Mouse (Mus musculus) kidney, adult 18-20 months (tissue): ENCODE measurements around the gene Trappc3.
"Not testable (repeated sequence)": the region's sequence is repeated elsewhere in the genome, so short reads cannot be mapped to it uniquely, and the experiment has no call there.

Experiments used
- DNase-seq: peaks from one replicate; pipeline ENCODE4 v3.0.0; 2021

The Trappc3 gene

DNA sequence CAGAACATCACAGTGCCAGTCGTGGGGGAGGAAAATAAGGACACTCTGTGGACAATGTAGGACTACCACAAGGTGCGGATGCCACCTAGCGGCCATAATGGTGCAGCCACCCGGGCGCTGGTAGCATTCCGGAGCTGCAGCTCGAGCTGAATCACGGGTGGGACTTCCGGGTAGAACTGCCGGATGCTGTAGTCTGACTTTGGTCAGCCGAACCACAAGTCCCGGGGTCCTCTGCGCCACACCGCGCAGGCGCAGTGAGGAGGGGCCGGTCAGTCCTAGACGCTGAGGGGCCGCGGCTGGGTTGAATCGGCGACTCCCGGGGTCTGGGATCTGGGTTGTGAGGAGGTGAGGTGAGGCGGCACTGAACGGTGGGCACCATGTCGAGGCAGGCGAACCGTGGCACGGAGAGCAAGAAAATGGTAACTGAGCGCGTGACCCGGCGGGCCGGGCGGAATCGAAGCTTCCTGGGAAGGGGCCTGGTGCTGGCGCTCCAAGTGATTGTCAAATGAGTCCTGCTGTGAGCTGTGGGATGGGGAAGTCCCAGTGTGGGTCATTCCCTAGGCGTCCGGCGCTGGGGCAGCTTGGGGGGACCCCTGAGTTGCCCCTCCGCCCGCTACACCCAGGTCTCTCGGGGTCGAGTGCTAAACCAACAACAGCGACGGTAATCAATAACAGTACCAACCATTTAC, at the start of gene Trappc3:
TSS of gene Trappc3 (plus strand) at position 207 of the 689 bp plus-strand sequence.
- peak; percentile 100 for DNase-seq

GRCm38 (mm10) chr4:126217771-126218170, 44.4 kb upstream of the Trappc3 start:
- no peak for DNase-seq

GRCm38 (mm10) chr4:126219540-126219939, 42.6 kb upstream of the Trappc3 start:
- not testable (repeated sequence) for DNase-seq

DNA sequence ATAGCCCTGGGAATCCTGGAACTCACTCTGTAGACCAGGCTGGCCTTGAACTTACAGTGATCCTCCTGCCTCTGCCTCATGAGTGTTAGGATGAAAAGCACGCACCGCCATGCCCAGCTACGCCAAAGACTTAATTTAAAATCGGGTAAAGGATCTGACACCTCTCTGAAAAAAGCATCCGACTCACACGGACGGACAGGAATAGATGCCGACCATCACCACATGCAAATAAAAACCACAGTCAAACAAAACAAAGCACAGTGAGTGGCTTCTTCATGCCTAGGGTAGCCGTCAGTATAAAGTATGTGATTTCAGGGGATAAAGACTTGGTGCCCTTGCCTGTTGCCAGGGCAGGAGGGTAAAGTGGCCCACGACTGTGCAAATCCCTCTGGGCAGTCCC, 42.1 kb upstream of the Trappc3 start:
- DNase-seq, result no peak

- no peak for DNase-seq
Observed at GRCm38 (mm10) chr4:126222631-126223030, 39.5 kb upstream of the Trappc3 start.

GRCm38 (mm10) chr4:126226640-126227039, 35.5 kb upstream of the Trappc3 start:
- DNase-seq, result no peak

DNA sequence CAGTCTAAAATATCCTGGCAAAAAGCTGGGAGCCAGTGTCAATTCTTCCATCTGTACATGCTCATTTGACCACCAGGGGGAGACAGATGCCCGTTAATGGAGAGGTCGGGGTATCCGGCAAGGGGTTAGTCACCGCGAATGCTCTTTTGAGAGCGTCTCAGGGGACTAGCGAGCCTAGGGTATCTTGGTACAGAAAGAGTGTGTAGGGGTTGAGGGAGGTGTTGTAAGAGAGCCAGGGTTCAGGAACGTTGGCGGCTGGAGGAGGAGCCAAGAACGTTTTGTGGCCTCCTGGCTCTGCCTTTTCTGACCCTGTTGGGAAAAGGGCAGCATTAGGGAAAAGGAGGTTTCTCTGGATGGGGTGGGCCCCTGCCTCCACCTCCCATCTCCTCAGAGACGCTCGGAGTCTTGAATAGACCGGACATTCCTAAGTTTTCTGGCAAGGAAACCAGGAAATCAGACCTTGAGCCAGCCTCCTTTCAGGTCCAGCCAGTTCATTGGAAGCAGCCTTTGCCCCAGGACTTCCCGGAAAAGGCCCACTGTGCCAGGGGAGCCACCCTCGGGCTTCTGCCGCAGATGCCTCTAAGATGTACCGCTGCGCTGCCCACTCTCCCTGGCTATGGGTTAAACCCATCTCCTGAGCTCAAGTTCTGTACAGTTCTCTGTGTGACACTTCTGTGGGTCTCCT, 34.9 kb upstream of the Trappc3 start:
- peak; percentile 89 for DNase-seq

GRCm38 (mm10) chr4:126228144-126228543, 34.0 kb upstream of the Trappc3 start:
- no peak for DNase-seq

- DNase-seq, result no peak
Observed at GRCm38 (mm10) chr4:126229900-126230299, 32.2 kb upstream of the Trappc3 start.

DNA sequence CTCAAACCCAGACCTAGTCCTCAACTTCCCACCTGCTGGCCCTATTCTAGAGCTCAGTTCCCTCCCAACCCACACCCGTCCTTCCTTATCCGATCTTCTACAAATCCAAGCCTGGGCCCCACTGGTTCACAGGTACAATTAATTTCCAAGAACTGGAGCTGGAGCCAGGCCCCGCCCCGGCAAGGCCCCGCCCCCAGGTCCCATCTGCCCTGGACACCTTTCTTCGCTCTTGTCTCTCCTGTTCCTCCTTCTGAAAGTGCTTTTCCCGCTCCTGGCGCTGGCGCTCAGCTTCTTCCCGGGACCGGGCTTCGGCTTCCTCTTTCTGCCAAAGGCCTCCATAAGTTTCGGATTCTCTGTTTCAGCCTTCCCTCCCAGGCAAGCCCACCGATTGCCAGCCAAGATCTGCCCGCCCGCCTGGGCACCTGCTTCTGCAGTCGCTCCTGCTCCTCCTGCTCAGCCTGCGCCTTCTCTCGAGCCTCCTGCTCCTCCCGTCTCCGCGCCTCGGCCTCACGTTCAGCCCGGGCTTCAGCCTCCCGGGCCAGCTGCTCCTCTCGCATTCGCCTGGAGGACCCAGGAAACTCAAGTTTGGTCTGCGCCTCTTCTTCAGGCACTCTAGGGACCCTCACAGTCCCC, 28.3 kb upstream of the Trappc3 start:
- no peak for DNase-seq

DNA sequence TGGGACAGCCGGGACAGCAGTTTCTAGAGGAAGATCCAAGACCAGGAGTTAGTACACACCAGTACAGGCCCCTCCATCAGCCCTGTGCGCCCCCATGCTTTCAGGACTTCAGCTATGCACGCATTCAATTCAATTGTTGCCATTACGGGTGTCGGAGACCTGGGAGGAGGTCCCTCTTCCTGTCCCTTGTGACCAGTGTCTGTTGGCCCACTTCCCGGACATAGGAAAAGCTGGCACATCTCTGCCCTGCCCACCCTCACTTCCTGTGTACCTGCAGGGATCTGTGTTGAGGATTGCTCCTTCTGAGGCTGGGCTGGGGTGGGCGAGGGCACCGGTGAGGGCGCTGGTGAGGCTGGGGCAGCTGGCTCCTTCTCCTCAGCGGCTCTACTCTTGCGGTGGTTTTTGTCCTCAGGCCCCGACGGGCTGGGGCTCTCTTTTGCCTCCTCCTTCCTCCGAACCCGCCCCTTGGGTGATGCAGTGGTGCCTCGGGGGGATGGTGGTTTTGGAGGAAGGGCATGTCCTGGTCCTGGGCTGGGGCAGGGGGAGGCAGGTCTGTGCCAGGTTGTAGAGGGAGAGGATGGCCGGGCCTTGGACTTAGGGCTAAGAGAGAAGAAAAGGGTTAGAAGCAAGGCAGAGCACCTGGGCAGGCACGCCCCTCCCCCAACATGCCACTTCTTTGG, 27.5 kb upstream of the Trappc3 start:
- no peak for DNase-seq

- DNase-seq, result no peak
Observed at GRCm38 (mm10) chr4:126235191-126235590, 26.9 kb upstream of the Trappc3 start.

GRCm38 (mm10) chr4:126236467-126237280, 25.5 kb upstream of the Trappc3 start:
- peak; percentile 81 for DNase-seq

DNA sequence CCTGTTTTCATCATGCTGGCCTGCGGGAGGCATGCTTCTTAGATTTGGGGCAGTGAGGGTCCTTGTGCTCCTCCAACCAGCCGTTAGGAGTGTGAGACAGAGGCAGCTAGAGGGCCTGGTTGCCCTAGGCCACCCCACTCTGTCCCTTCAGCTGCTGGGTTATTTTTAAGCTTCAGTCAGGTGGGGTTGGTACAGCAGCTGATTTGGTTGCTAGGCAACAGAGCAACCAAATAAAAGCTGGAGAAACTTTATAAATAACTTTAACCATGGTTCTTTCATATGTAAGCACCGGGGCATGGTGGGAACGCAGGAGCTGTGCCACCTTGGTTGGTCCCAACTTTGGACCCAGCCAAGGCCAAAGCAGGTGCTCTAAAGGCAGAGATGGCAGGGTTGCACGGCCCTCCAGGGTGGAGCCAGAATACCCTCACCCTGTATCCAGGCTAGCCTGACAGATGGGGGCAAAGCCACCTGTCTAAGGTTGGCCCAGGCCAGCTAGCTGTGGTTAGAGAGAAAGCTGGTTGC, 24.3 kb upstream of the Trappc3 start:
- no peak for DNase-seq

DNA sequence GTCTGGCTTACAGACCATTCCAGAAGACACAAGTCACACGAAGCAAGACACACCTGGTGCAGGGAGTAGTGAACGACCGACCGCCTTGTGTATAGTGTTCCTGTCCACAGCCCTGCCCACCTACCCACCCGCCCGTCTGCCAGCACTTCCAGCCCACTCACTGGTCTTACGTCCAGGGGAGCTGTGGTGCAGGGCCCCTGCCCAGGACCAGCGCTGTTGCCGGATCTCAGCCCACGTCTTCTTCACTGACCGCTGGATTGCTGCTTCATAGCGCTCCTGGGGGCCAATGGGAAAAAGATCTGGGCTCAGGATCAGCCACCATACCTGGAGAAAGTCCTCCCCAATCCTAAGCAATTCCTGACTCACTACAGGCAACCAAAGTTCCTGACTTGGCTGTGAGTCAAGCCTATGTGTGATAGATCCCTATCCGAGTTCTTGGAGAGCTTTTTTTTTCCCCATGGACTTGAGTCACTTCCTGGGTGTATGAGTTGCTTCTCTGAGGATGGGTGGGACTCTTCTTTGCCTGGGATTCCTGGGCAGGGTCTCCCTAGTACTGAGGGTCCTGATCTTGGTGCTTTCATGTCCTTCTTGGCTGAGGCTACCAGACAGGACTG, 22.2 kb upstream of the Trappc3 start:
- DNase-seq, result no peak

GRCm38 (mm10) chr4:126241956-126242355, 20.2 kb upstream of the Trappc3 start:
- DNase-seq, result no peak

DNA sequence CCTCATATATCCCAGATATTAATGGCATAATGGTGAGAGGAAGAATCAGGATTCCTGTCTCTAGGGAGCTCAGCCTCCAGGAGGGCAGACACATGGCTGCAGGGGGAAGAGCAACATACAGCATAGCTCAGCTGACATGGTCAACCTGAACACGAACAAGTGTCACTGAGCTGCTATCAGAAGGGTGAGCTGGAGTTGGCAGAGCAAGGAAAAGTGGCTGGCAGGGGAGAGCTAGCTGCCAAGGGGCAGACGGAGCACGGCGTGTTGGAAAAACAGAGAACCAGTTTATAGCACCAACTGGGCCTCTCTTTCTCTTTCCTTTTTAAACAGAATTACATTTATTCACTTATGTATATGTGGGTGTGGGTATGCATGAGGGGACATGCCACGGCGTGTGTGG, 19.6 kb upstream of the Trappc3 start:
- no peak for DNase-seq

- DNase-seq, result no peak
Observed at GRCm38 (mm10) chr4:126246202-126246889, 15.8 kb upstream of the Trappc3 start.

DNA sequence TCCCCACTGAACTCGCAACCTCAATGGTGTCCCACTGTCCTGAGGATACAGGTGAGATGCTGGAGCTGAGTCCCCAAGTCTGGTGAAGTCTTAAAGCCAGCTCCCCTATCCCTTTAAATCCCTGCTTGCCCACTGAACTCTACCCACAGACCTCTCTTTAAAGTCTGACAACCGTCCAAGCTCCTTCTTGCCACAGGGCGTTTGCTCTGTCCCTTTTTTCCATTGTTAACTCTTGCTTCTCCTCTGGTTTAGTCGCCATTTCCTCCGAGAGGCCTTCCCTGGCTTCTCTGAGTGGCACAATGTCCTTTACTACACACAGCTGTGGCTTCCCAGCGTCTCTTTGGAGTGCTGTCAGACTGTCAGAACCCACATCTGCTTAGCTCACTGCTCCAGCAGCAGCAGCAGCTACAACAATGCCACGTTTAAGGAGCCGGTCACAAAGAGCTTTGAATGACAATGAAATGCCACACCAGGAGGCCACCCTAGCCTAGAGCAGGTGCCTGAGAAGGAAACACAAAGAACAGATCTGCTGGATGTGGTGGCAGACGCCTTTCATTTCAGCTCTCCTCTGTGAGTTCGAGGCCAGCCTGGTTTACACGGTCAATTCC, 13.8 kb upstream of the Trappc3 start:
- no peak for DNase-seq

GRCm38 (mm10) chr4:126250659-126251058, 11.5 kb upstream of the Trappc3 start:
- no peak for DNase-seq
